Mouse (Mus musculus) spleen, adult 2 months (tissue): ENCODE measurements around the gene Eef2. TPM values are rescaled to one million over a fixed set of nuclear protein-coding genes. Genes with fewer than 3 reads are reported as not detected.

Experiments
- DNase-seq, 2 experiments: peaks; one replicate each; pipeline versions ENCODE4 v3.0.0 to v3.0.0-alpha.2; 2012 to 2021; ENCODE audit warnings: low spot score in 2 of 2, low read depth in 1 of 2
- H3K27ac ChIP-seq: fragments of 200-500 bp; 2 replicates; pipeline ENCODE4 v1.5.1; 2012; ENCODE audit warnings: low read length, inconsistent platforms; ENCODE audit not compliant: insufficient read depth
- H3K27me3 ChIP-seq: fragments of 200-500 bp; 2 replicates; pipeline ENCODE4 v1.6.1; 2012; ENCODE audit warnings: mild to moderate bottlenecking, moderate library complexity, low read length, inconsistent platforms; ENCODE audit not compliant: control insufficient read depth, insufficient read depth
- H3K36me3 ChIP-seq: fragments of 200-500 bp; 2 replicates; pipeline ENCODE4 v1.6.1; 2012; ENCODE audit warnings: mild to moderate bottlenecking, low read length, inconsistent platforms; ENCODE audit not compliant: control insufficient read depth, insufficient read depth
- H3K4me1 ChIP-seq: fragments of 200-500 bp; 2 replicates; pipeline ENCODE4 v1.6.1; 2011; ENCODE audit warnings: inconsistent platforms; ENCODE audit not compliant: control insufficient read depth, insufficient read depth, insufficient read length
- H3K4me3 ChIP-seq: fragments of 200-500 bp; 2 replicates; pipeline ENCODE4 v1.5.1; 2011; ENCODE audit warnings: mild to moderate bottlenecking, inconsistent platforms; ENCODE audit not compliant: insufficient read depth, insufficient read length; ENCODE audit errors: extremely low read depth
- CTCF ChIP-seq: fragments of 200-500 bp; IDR thresholded peaks from 2 replicates; pipeline ENCODE4 v1.5.1; 2011; ENCODE audit warnings: mild to moderate bottlenecking, inconsistent platforms; ENCODE audit not compliant: insufficient read depth, insufficient read length, insufficient replicate concordance; ENCODE audit errors: extremely low read depth
- POLR2A ChIP-seq: fragments of 200-500 bp; IDR thresholded peaks from 2 replicates; pipeline ENCODE4 v1.6.1; 2011; ENCODE audit warnings: low read depth, low read length, inconsistent platforms
- WGBS: fragments of 180-500 bp; shearing (Covaris S2); methylation state at CpG from one replicate; pipeline ENCODE4 v1.1.7; 2018; 5-methylcytosine and 5-hydroxymethylcytosine counted together
- polyA plus RNA-seq: library from polyadenylated mRNA; depleted of rRNA; stranded (reverse); fragments of >200 nt; gene quantifications from 2 replicates; pipeline ENCODE4 v1.2.3, GENCODE M21; 2012

Eef2 gene
- polyA plus RNA-seq, 1 experiment = 1,457 TPM

DNA sequence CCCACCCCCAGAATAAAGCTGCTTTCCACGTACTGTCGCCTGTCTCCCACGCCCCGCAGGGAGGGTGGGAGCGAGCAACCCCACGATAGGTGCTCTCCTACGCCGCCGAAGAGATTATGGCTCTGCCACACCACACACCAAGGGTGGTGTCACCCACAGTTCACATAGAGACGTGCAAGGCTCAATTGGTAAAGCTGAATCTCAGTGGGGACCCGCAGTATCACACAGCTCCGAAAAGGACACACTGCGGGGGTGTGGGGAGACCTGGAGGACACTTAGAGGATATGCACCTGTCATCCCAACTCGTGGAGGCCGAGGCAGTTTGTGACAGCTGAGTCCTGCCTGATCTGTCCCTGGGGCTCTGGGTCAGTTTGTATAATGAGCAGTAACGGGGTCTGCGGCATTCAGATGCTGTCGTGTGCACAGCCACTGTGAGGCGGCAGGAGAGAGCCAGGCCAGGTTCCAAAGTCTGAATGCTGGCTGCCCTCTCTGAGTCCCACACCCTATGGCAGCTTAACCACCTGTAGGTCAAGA is 16.6 kb downstream of the Eef2 start:
- peak overlapping the region; percentile 95 for H3K27ac ChIP-seq
- DNase-seq = no peak
- H3K4me1 ChIP-seq = peaks cover 19% of the 10 kb centered on the region
- peak overlapping the region; percentile 71 for H3K4me3 ChIP-seq
- no peaks in the 10 kb centered on the region for H3K27me3 ChIP-seq
- no peak for TF ChIP-seq CTCF
- TF ChIP-seq POLR2A = no peak
- 5% methylated on average over 19 of the region's 19 CpGs for WGBS
- peaks cover 9% of the 10 kb centered on the region for H3K36me3 ChIP-seq

DNA sequence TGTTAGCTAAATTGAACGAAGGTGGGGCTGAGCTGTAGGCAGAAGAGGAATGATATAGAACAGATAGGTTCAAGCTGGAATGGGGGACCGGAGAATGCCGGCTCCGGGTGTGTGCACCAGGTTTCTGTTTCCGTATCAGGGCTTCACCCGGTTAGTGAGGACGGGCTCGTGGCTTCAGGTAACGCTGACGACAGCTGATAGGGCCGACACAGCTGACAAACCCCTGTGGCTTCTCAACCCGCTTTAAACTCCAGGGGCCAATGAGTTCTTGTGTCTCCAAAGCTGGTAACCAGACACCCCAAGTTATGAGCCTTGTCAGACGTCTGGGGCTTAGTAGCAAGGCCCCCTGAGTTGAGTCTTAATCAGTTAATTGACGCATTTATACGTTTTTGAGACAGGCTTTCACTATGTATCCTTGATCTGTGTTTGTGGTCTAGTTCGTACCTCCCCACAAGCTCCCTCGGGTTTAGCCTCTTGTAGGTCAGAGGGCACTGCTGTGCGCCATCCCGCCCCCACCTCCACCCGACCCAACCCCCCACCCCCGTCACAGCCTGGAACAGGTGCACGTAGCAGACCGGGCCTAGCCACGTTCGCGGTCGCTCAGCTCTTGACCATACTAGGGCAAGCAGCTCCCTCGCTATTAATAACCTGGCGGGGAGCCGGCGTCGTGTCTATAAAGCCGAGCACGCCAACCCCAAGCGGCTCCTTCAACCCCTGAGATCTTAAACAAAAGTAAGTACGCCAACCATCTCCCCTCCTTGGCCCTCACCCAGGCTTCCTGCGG is 17.8 kb downstream of the Eef2 start:
- Histone ChIP-seq H3K27me3 (no peaks in the 10 kb centered on the region), H3K36me3 (peaks cover 9% of the 10 kb centered on the region), H3K27ac (peak overlapping the region; percentile 66), H3K4me3 (peak overlapping the region; percentile 29; the same call in 1 of the 2 replicates), H3K4me1 (peaks cover 19% of the 10 kb centered on the region)
- TF ChIP-seq POLR2A (no peak), CTCF (no peak)
- peak in 1 of 2 experiments; percentile 54 for DNase-seq
- WGBS = 4% methylated on average over 37 of the region's 37 CpGs

DNA sequence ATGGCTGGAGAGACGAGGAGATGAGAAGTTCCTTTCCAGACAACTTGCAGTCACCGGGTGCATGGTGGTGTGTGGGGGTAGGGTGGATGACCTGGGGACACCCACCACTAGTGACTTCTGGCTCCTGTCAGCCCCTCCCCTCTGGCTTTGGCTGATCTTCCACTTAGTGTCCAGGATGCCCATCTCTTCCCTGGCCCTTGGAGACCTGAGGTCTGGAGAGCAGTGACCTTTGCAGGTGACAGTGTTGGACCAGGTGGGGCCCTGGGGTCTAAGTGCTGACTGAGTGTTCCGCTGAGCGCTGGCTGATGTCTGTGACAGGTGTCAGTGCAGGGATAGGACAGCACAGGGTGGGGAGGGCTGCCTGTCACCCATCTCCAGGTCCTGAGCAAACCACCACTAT is 18.9 kb downstream of the Eef2 start:
- H3K36me3 ChIP-seq = peaks cover 3% of the 10 kb centered on the region
- H3K4me1 ChIP-seq = peaks cover 19% of the 10 kb centered on the region
- no peak for DNase-seq
- WGBS = 72% methylated on average over 4 of the region's 4 CpGs
- no peak overlapping the region for H3K4me3 ChIP-seq
- no peak overlapping the region for H3K27ac ChIP-seq
- no peaks in the 10 kb centered on the region for H3K27me3 ChIP-seq
- TF ChIP-seq POLR2A = no peak
- TF ChIP-seq CTCF = no peak

DNA sequence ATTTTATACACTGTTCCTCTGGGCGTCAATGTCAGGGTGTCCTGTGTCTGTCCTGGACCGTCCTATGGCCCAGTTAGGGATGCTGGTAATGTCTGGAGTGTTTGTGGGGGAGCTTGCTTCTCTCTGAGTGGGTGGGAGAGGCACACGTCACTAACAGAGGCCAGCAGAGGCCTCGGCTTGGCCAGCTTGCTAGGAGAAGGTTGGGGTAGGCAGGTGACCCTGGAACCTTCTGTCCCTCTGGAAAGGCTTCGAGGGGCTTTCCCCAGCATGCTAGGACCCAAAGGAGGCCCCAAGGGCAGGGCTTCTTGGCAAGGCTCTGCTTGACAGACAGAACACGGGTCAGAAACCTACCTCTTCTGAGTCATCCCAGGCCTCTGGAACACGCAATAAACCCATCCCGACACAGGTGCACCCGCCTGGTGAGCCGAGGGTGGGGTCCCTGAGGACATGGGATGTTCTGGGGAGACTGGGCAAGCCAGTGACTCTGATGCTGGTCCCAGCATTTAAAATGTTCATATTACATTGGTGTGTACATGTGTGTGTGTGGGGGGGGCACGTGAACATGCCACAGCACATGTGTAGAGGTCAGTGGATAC is 20.1 kb downstream of the Eef2 start:
- no peak for DNase-seq
- no peak overlapping the region for H3K27ac ChIP-seq
- no peaks in the 10 kb centered on the region for H3K36me3 ChIP-seq
- peaks cover 19% of the 10 kb centered on the region for H3K4me1 ChIP-seq
- WGBS = 81% methylated on average over 11 of the region's 11 CpGs
- no peaks in the 10 kb centered on the region for H3K27me3 ChIP-seq
- no peak overlapping the region for H3K4me3 ChIP-seq
- TF ChIP-seq POLR2A (no peak), CTCF (no peak)

DNA sequence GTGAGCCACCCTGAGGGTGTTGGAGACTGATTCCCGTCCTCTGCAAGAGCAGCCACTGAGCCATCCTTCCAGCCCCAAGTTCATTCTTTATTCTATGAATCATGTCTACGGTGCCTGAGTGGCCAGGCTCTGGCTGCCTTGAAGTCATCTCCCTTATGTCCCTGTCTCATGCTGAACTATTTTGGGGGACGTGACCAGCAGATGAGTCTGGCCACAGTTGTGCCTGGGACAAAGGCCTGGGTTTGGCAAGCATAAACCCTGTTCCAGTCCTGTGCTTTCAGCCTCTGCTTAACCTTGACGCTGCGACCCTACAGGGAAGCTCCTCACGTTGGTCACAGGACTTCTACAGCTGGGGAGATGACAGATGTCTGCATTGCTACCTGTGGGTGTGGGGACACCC is 20.9 kb downstream of the Eef2 start:
- Histone ChIP-seq H3K36me3 (no peaks in the 10 kb centered on the region), H3K4me1 (peaks cover 14% of the 10 kb centered on the region), H3K27me3 (no peaks in the 10 kb centered on the region), H3K4me3 (no peak overlapping the region), H3K27ac (no peak overlapping the region)
- WGBS = 54% methylated on average over 6 of the region's 6 CpGs
- DNase-seq = no peak
- TF ChIP-seq POLR2A (no peak), CTCF (no peak)

DNA sequence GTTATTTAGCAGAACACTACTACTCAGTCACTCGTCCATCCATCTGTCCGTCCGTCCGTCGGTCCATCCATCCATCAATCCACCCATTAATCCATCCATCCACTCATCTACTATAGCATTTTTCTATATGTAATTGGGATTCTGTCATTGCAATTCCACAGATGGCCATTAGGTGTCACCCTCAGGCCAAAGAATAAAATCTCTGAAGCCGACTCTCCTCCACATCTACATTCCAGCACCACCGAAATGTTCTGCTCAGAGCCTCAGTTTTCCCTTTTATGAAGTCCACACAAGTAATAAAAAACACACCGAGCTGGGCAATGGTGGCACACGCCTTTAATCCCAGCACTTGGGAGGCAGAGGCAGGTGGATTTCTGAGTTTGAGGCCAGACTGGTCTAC is 21.8 kb downstream of the Eef2 start:
- peak in 1 of 2 experiments; percentile 63 for DNase-seq
- Histone ChIP-seq H3K36me3 (no peaks in the 10 kb centered on the region), H3K4me3 (no peak overlapping the region), H3K27ac (no peak overlapping the region), H3K4me1 (peaks cover 6% of the 10 kb centered on the region; the same call in 1 of the 2 replicates), H3K27me3 (no peaks in the 10 kb centered on the region)
- 3% methylated on average over 9 of the region's 9 CpGs for WGBS
- no peak for TF ChIP-seq POLR2A
- peak; percentile 50; the same call in 1 of the 2 replicates for TF ChIP-seq CTCF
